Comparison of ENCODE assay signal across 8 mouse cellular contexts in the genomic region with DNA sequence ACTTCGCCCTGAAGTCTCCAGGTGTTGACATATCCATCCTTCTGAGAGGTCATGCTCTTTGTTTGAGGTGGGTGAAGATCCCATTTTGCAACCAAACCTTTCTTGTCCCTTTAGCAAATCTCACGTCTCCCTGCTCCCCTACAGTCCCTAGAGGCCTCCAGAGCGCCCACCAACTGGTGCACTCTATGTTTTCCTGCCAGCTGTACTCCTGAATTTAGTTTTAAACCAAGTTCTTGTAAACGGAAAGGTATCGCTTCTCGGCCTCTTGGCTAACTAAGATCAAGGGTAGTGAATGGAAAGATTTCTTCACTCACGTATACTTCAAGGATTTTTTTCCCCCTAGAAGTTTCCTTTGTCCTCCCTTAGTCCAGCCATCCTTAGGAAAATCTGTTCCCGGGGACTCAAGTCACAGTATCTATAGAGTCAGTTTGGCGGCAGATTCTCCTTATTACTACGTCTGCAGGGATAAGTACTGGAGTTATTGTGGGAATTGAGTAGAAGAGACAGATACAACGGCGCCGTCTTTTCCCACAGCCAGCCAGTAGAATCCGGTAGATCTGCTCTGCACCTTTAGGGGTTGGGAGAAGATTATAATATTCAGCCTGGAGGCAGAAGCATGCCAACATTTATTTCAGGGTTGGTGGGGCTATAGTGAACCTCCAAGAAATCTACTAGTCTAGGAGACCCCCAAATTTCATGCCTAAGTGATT. TPM values are rescaled to one million over a fixed set of nuclear protein-coding genes. Genes with fewer than 3 reads are reported as not detected.
DNase-seq lines count a peak whose midpoint lies in the region; ATAC-seq and TF ChIP-seq lines count a peak whose summit lies in the region.

No protein-coding gene starts in this region.

- no peaks in the 10 kb centered on the region; the same call in 1 of the 2 replicates for H3K79me2 ChIP-seq in MEL (ENCODE audit: control insufficient read depth, insufficient read depth, low read length, poor library complexity)

- peak overlapping the region; percentile 90 for H3K4me2 ChIP-seq in heart, embryonic 12.5 days
- H3K4me2 ChIP-seq in hindbrain, embryonic 11.5 days (replicated peaks; ENCODE audit: low read depth, low read length) = peak overlapping the region; percentile 97
- H3K4me2 ChIP-seq in liver, postnatal 0 days (ENCODE audit: low read depth, low read length) = peak overlapping the region; percentile 98

- no peak for DNase-seq in heart, adult 8-10 months (ENCODE audit: low spot score)
- peak; percentile 57 for DNase-seq in MEL (ENCODE audit: low read depth, low spot score)
- DNase-seq in hindbrain, embryonic 11.5 days (ENCODE audit: low spot score) = peak; percentile 20
- peak; percentile 13 for DNase-seq in liver, postnatal 0 days
- DNase-seq in frontal cortex, adult 2 months (ENCODE audit: extremely low spot score in 1 of 2, low spot score in 1 of 2) = no peak
- no peak for DNase-seq in ovary, postnatal 36 days (ENCODE audit: low spot score)
- no peak for DNase-seq in spleen, postnatal 10 days (ENCODE audit: low spot score in 2 of 2)

- no peaks in the 10 kb centered on the region for H3K36me3 ChIP-seq in heart, embryonic 12.5 days
- peaks cover 0 to 9% of the 10 kb centered on the region in 2 experiments; a peak in 2 of 4 replicates for H3K36me3 ChIP-seq in MEL (ENCODE audit: control insufficient read depth in 1 of 2, insufficient read depth in 2 of 2, low read length in 2 of 2)
- no peaks in the 10 kb centered on the region for H3K36me3 ChIP-seq in hindbrain, embryonic 11.5 days (ENCODE audit: control insufficient read depth, insufficient read depth, low read length)
- no peaks in the 10 kb centered on the region for H3K36me3 ChIP-seq in liver, postnatal 0 days (replicated peaks; ENCODE audit: insufficient read depth, low read length)

- H3K4me1 ChIP-seq in heart, embryonic 12.5 days (replicated peaks) = peaks cover 29% of the 10 kb centered on the region
- H3K4me1 ChIP-seq in MEL (ENCODE audit: control insufficient read depth in 1 of 2, insufficient read depth in 2 of 2, low read length in 2 of 2) = peaks cover 0 to 14% of the 10 kb centered on the region in 2 experiments; a peak in 2 of 4 replicates
- H3K4me1 ChIP-seq in hindbrain, embryonic 11.5 days (replicated peaks; ENCODE audit: control insufficient read depth, insufficient read depth, low read length) = peaks cover 21% of the 10 kb centered on the region
- peaks cover 49% of the 10 kb centered on the region for H3K4me1 ChIP-seq in liver, postnatal 0 days (ENCODE audit: insufficient read depth)

- no peak for TF ChIP-seq POLR2A in MEL (IDR thresholded peaks at IDR 0.05; ENCODE audit: control insufficient read depth in 1 of 2, insufficient read depth in 1 of 2, low read depth in 1 of 2, low read length in 2 of 2, poor library complexity in 1 of 2)

- no peak overlapping the region for H3K27ac ChIP-seq in heart, embryonic 12.5 days (ENCODE audit: poor library complexity, severe bottlenecking)
- H3K27ac ChIP-seq in MEL (ENCODE audit: control insufficient read depth, low read depth, low read length) = no peak overlapping the region
- no peak overlapping the region for H3K27ac ChIP-seq in hindbrain, embryonic 11.5 days (ENCODE audit: low read depth, low read length)
- H3K27ac ChIP-seq in liver, postnatal 0 days (ENCODE audit: low read depth) = no peak overlapping the region

- H3K4me3 ChIP-seq in heart, embryonic 12.5 days = peak overlapping the region; percentile 67
- H3K4me3 ChIP-seq in MEL (ENCODE audit: control insufficient read depth in 1 of 2, insufficient read depth in 1 of 2, low read depth in 2 of 2, low read length in 2 of 2) = peak overlapping the region; percentile 20 to 88
- H3K4me3 ChIP-seq in hindbrain, embryonic 11.5 days (ENCODE audit: low read depth, low read length) = peak overlapping the region; percentile 78; the same call in 1 of the 2 replicates
- peak overlapping the region; percentile 68; the same call in 1 of the 2 replicates for H3K4me3 ChIP-seq in liver, postnatal 0 days (ENCODE audit: low read depth, low read length)

- TF ChIP-seq EP300 in MEL (IDR thresholded peaks at IDR 0.05; ENCODE audit: low read depth in 1 of 2, low read length in 2 of 2) = no peak
- no peak for TF ChIP-seq EP300 in liver, postnatal 0 days (IDR thresholded peaks at IDR 0.05; ENCODE audit: low read depth)

- no peak for ATAC-seq in heart, embryonic 12.5 days (ENCODE audit: insufficient number of reproducible peaks, low FRiP score)
- ATAC-seq in hindbrain, embryonic 11.5 days (ENCODE audit: low FRiP score) = no peak
- no peak for ATAC-seq in liver, postnatal 0 days

- H3K9ac ChIP-seq in heart, embryonic 12.5 days = no peak overlapping the region
- H3K9ac ChIP-seq in MEL (ENCODE audit: control insufficient read depth, low read depth, low read length, poor library complexity, severe bottlenecking) = peak overlapping the region; percentile 51
- no peak overlapping the region for H3K9ac ChIP-seq in hindbrain, embryonic 11.5 days (ENCODE audit: low read depth, low read length)
- H3K9ac ChIP-seq in liver, postnatal 0 days (replicated peaks) = no peak overlapping the region

- no peak for TF ChIP-seq RAD21 in MEL (IDR thresholded peaks at IDR 0.05; ENCODE audit: low read depth, low read length)

- 37% methylated on average over 14 of the region's 14 CpGs for WGBS in heart, embryonic 12.5 days
- WGBS in hindbrain, embryonic 11.5 days = 26% methylated on average over 14 of the region's 14 CpGs
- WGBS in liver, postnatal 0 days (ENCODE audit: insufficient replicate concordance) = 42% methylated on average over 14 of the region's 14 CpGs

- no peaks in the 10 kb centered on the region for H3K9me3 ChIP-seq in heart, embryonic 12.5 days (replicated peaks)
- no peaks in the 10 kb centered on the region for H3K9me3 ChIP-seq in MEL (replicated peaks; ENCODE audit: insufficient read depth, low read length)
- no peaks in the 10 kb centered on the region for H3K9me3 ChIP-seq in hindbrain, embryonic 11.5 days (ENCODE audit: control insufficient read depth, low read length)
- no peaks in the 10 kb centered on the region for H3K9me3 ChIP-seq in liver, postnatal 0 days (ENCODE audit: low read length)

- no peaks in the 10 kb centered on the region for H3K27me3 ChIP-seq in heart, embryonic 12.5 days (replicated peaks)
- H3K27me3 ChIP-seq in MEL (ENCODE audit: control insufficient read depth in 1 of 2, insufficient read depth in 2 of 2, low read length in 2 of 2) = no peaks in the 10 kb centered on the region
- H3K27me3 ChIP-seq in hindbrain, embryonic 11.5 days (ENCODE audit: control insufficient read depth, insufficient read depth, low read length) = peaks cover 23% of the 10 kb centered on the region
- H3K27me3 ChIP-seq in liver, postnatal 0 days (ENCODE audit: insufficient read depth, low read length) = peaks cover 20% of the 10 kb centered on the region

- no peak for TF ChIP-seq CTCF in MEL (IDR thresholded peaks at IDR 0.05 in 2 of 3, conservative IDR thresholded peaks at IDR 0.05 in 1 of 3; ENCODE audit: control insufficient read depth in 1 of 3, insufficient read depth in 1 of 3, low read depth in 2 of 3, low read length in 3 of 3, poor library complexity in 1 of 3, severe bottlenecking in 1 of 3)
- no peak for TF ChIP-seq CTCF in liver, postnatal 0 days (IDR thresholded peaks at IDR 0.05; ENCODE audit: low read depth)

RNA-seq across cellular contexts. Expression of gene Hes7, which starts 0.6 kb away (rescaled TPM):
- 0.70 and 0.81 TPM in 2 replicates for polyA plus RNA-seq in heart, embryonic 12.5 days (2016; fragmentation: Nextera tagmentation; extraction: Ambion mirVana)
- under 1 TPM in 1 of 4 experiments, not detected in 3; 0.12 TPM for total RNA-seq in heart, adult 8-10 months (2022)
- total RNA-seq in MEL (2012; rRNA removed) = 0.08 TPM in 1 of 2 replicates, not detected in the other
- 1 to 10 TPM in 1 of 2 experiments, not detected in 1; 1.4 TPM for polyA plus RNA-seq in MEL (2012; ENCODE audit: insufficient read depth in 1 of 2, insufficient read length in 2 of 2, low read depth in 1 of 2, low replicate concordance in 2 of 2, missing spikeins in 1 of 2)
- polyA plus RNA-seq in hindbrain, embryonic 11.5 days (2014; fragmentation: Nextera tagmentation; extraction: Ambion mirVana) = 0.19 and 0.29 TPM in 2 replicates
- 0.07 and 0.15 TPM in 2 replicates for polyA plus RNA-seq in liver, postnatal 0 days (2015; fragmentation: Nextera tagmentation; extraction: Ambion mirVana)
- 0.78 and 0.86 TPM in 2 replicates for polyA plus RNA-seq in frontal cortex, adult 2 months (2012; rRNA removed)

RNA-seq across cellular contexts. Expression of gene 9130213A22Rik, which starts 2.8 kb away (rescaled TPM):
- polyA plus RNA-seq in heart, embryonic 12.5 days (2016; fragmentation: Nextera tagmentation; extraction: Ambion mirVana) = 0.42 and 0.65 TPM in 2 replicates
- total RNA-seq in heart, adult 8-10 months (2022) = under 1 TPM; 0.16 to 0.60 (median 0.38) TPM
- total RNA-seq in MEL (2012; rRNA removed) = 0.08 TPM in 1 of 2 replicates, not detected in the other
- polyA plus RNA-seq in MEL (2012; ENCODE audit: insufficient read depth in 1 of 2, insufficient read length in 2 of 2, low read depth in 1 of 2, low replicate concordance in 2 of 2, missing spikeins in 1 of 2) = under 1 TPM in 1 of 2 experiments, not detected in 1; 0.26 TPM
- 0.21 TPM in 1 of 2 replicates, not detected in the other for polyA plus RNA-seq in hindbrain, embryonic 11.5 days (2014; fragmentation: Nextera tagmentation; extraction: Ambion mirVana)
- polyA plus RNA-seq in liver, postnatal 0 days (2015; fragmentation: Nextera tagmentation; extraction: Ambion mirVana) = 0.06 and 0.07 TPM in 2 replicates
- 1.8 and 1.9 TPM in 2 replicates for polyA plus RNA-seq in frontal cortex, adult 2 months (2012; rRNA removed)

RNA-seq across cellular contexts. Expression of gene Aloxe3, which starts 6.1 kb away (rescaled TPM):
- 0.17 and 0.54 TPM in 2 replicates for polyA plus RNA-seq in heart, embryonic 12.5 days (2016; fragmentation: Nextera tagmentation; extraction: Ambion mirVana)
- not detected for total RNA-seq in heart, adult 8-10 months (2022)
- total RNA-seq in MEL (2012; rRNA removed) = not detected in 2 replicates
- under 1 TPM in 1 of 2 experiments, not detected in 1; 0.13 TPM for polyA plus RNA-seq in MEL (2012; ENCODE audit: insufficient read depth in 1 of 2, insufficient read length in 2 of 2, low read depth in 1 of 2, low replicate concordance in 2 of 2, missing spikeins in 1 of 2)
- polyA plus RNA-seq in hindbrain, embryonic 11.5 days (2014; fragmentation: Nextera tagmentation; extraction: Ambion mirVana) = 0.06 and 0.40 TPM in 2 replicates
- 0.14 and 0.18 TPM in 2 replicates for polyA plus RNA-seq in liver, postnatal 0 days (2015; fragmentation: Nextera tagmentation; extraction: Ambion mirVana)
- 5.1 and 8.0 TPM in 2 replicates for polyA plus RNA-seq in frontal cortex, adult 2 months (2012; rRNA removed)

RNA-seq across cellular contexts. Expression of gene Per1, which starts 24.6 kb away (rescaled TPM):
- 9.4 and 9.8 TPM in 2 replicates for polyA plus RNA-seq in heart, embryonic 12.5 days (2016; fragmentation: Nextera tagmentation; extraction: Ambion mirVana)
- total RNA-seq in heart, adult 8-10 months (2022) = 10 to 100 TPM; 33.3 to 81.2 (median 48.5) TPM
- 4.5 and 5.6 TPM in 2 replicates for total RNA-seq in MEL (2012; rRNA removed)
- polyA plus RNA-seq in MEL (2012; ENCODE audit: insufficient read depth in 1 of 2, insufficient read length in 2 of 2, low read depth in 1 of 2, low replicate concordance in 2 of 2, missing spikeins in 1 of 2) = 10 to 100 TPM in 1 of 2 experiments, not detected in 1; 34.9 TPM
- polyA plus RNA-seq in hindbrain, embryonic 11.5 days (2014; fragmentation: Nextera tagmentation; extraction: Ambion mirVana) = 5.6 and 7.4 TPM in 2 replicates
- 3.0 and 8.2 TPM in 2 replicates for polyA plus RNA-seq in liver, postnatal 0 days (2015; fragmentation: Nextera tagmentation; extraction: Ambion mirVana)
- 42.7 and 55.8 TPM in 2 replicates for polyA plus RNA-seq in frontal cortex, adult 2 months (2012; rRNA removed)

RNA-seq across cellular contexts. Expression of gene Vamp2, which starts 31.3 kb away (rescaled TPM):
- 97.2 and 100 TPM in 2 replicates for polyA plus RNA-seq in heart, embryonic 12.5 days (2016; fragmentation: Nextera tagmentation; extraction: Ambion mirVana)
- 10 to 100 TPM; 57.1 to 72.2 (median 68.6) TPM for total RNA-seq in heart, adult 8-10 months (2022)
- 3.3 and 4.2 TPM in 2 replicates for total RNA-seq in MEL (2012; rRNA removed)
- polyA plus RNA-seq in MEL (2012; ENCODE audit: insufficient read depth in 1 of 2, insufficient read length in 2 of 2, low read depth in 1 of 2, low replicate concordance in 2 of 2, missing spikeins in 1 of 2) = 10 to 100 TPM in 1 of 2 experiments, not detected in 1; 28.9 TPM
- polyA plus RNA-seq in hindbrain, embryonic 11.5 days (2014; fragmentation: Nextera tagmentation; extraction: Ambion mirVana) = 85.1 and 98.1 TPM in 2 replicates
- 13.6 and 14.2 TPM in 2 replicates for polyA plus RNA-seq in liver, postnatal 0 days (2015; fragmentation: Nextera tagmentation; extraction: Ambion mirVana)
- 1,200 and 1,339 TPM in 2 replicates for polyA plus RNA-seq in frontal cortex, adult 2 months (2012; rRNA removed)

Comparison
In these comparisons a context has a peak if more than half of its experiments do, and no peak if none do; other contexts are left out.
1. DNase-seq: peak in MEL (single experiment), hindbrain, embryonic 11.5 days (single experiment) and liver, postnatal 0 days (single experiment); none in heart, adult 8-10 months (single experiment), frontal cortex, adult 2 months (0 of 2), ovary, postnatal 36 days (single experiment) and spleen, postnatal 10 days (0 of 2).
2. Peak in every context shown above with its lines, with median percentiles within 50 percentile points of each other: H3K4me2 ChIP-seq and H3K4me3 ChIP-seq.